Mouse (Mus musculus) forebrain, postnatal 0 days (tissue): ENCODE data around the gene Syt14. TPM values are rescaled to one million over a fixed set of nuclear protein-coding genes. Genes with fewer than 3 reads are reported as not detected.

Experiments
- ATAC-seq: fragments of 200-750 bp; cut with Nextera tagmentation; 2 replicates; pipeline ENCODE4 v1.8.0; 2017; ENCODE audit warnings: mild to moderate bottlenecking, moderate library complexity
- DNase-seq: peaks from one replicate; pipeline ENCODE4 v3.0.0-alpha.2; 2015
- H3K27ac ChIP-seq: fragments of 300-500 bp; sonication (generic); 2 replicates; pipeline ENCODE4 v1.5.1; 2014; ENCODE audit warnings: low read depth, mild to moderate bottlenecking, antibody characterized with exemption, low read length, moderate library complexity, mixed read lengths
- H3K27me3 ChIP-seq: fragments of 300-500 bp; sonication (generic); 2 replicates; pipeline ENCODE4 v1.6.1; 2014; ENCODE audit warnings: mild to moderate bottlenecking, low read length, mixed read lengths; ENCODE audit not compliant: insufficient read depth
- H3K36me3 ChIP-seq: fragments of 300-500 bp; sonication (generic); 2 replicates; pipeline ENCODE4 v1.6.1; 2014; ENCODE audit warnings: mild to moderate bottlenecking, moderate library complexity; ENCODE audit not compliant: insufficient read depth
- H3K4me1 ChIP-seq: fragments of 300-500 bp; sonication (generic); 2 replicates; pipeline ENCODE4 v1.6.1; 2014; ENCODE audit warnings: antibody characterized with exemption; ENCODE audit not compliant: insufficient read depth
- H3K4me2 ChIP-seq: fragments of 300-500 bp; sonication (generic); 2 replicates; pipeline ENCODE4 v1.6.1; 2014; ENCODE audit warnings: low read depth, mild to moderate bottlenecking, moderate library complexity
- H3K4me3 ChIP-seq: fragments of 300-500 bp; sonication (generic); 2 replicates; pipeline ENCODE4 v1.5.1; 2014; ENCODE audit warnings: low read depth, low read length, mixed read lengths
- H3K9ac ChIP-seq: fragments of 300-500 bp; sonication (generic); 2 replicates; pipeline ENCODE4 v1.6.1; 2014; ENCODE audit warnings: mild to moderate bottlenecking
- H3K9me3 ChIP-seq: fragments of 300-500 bp; sonication (generic); 2 replicates; pipeline ENCODE4 v1.6.1; 2016; ENCODE audit warnings: low read length
- CTCF ChIP-seq: sonication (generic); IDR thresholded peaks from 2 replicates; pipeline ENCODE4 v1.5.1; 2016; ENCODE audit warnings: antibody characterized with exemption, control low read depth, low read depth
- WGBS: fragments of 180-500 bp; shearing (Covaris S2); extraction: QIAGEN DNeasy Blood & Tissue Kit; methylation state at CpG from one replicate; pipeline ENCODE4 v1.1.7; 2014; 5-methylcytosine and 5-hydroxymethylcytosine counted together
- polyA plus RNA-seq: library from polyadenylated mRNA; unstranded; fragments of >200 nt; fragmentation: Nextera tagmentation; extraction: Ambion mirVana; gene quantifications from 2 replicates; pipeline ENCODE4 v1.2.1, GENCODE M21; 2015
- total RNA-seq: library from RNA; depleted of rRNA; stranded (reverse); fragments of >200 nt; gene quantifications from 2 replicates; pipeline ENCODE4 v1.2.3, GENCODE M21; 2014

Gene Syt14
- total and polyA plus RNA-seq, 2 experiments from 2014 or later, result 4.6 to 16.7 TPM

GRCm38 (mm10) chr1:193011000-193011769 lies 24.4 kb downstream of the Syt14 start:
- Histone ChIP-seq H3K36me3 (no peaks in the 10 kb centered on the region), H3K27ac (no peak overlapping the region), H3K4me3 (no peak overlapping the region), H3K9ac (no peak overlapping the region), H3K27me3 (no peaks in the 10 kb centered on the region), H3K9me3 (no peaks in the 10 kb centered on the region), H3K4me2 (no peak overlapping the region), H3K4me1 (no peaks in the 10 kb centered on the region)
- no peak for DNase-seq
- no peak for ATAC-seq
- 88% methylated on average over 3 of the region's 3 CpGs for WGBS
- no peak for TF ChIP-seq CTCF

GRCm38 (mm10) chr1:193004581-193004980 lies 31.0 kb downstream of the Syt14 start:
- DNase-seq (no peak), ATAC-seq (no peak)
- 61% methylated on average over 1 of the region's 1 CpGs for WGBS
- H3K9me3 ChIP-seq, result no peaks in the 10 kb centered on the region
- TF ChIP-seq CTCF, result no peak
- H3K9ac ChIP-seq, result no peak overlapping the region
- H3K27ac ChIP-seq, result no peak overlapping the region
- H3K4me3 ChIP-seq, result no peak overlapping the region
- no peaks in the 10 kb centered on the region for H3K27me3 ChIP-seq
- H3K36me3 ChIP-seq, result no peaks in the 10 kb centered on the region
- no peak overlapping the region for H3K4me2 ChIP-seq
- no peaks in the 10 kb centered on the region for H3K4me1 ChIP-seq

GRCm38 (mm10) chr1:193003953-193004352 lies 31.6 kb downstream of the Syt14 start:
- Histone ChIP-seq H3K4me3 (no peak overlapping the region), H3K4me2 (no peak overlapping the region), H3K27me3 (no peaks in the 10 kb centered on the region), H3K9me3 (no peaks in the 10 kb centered on the region), H3K9ac (no peak overlapping the region), H3K36me3 (no peaks in the 10 kb centered on the region), H3K27ac (no peak overlapping the region), H3K4me1 (no peaks in the 10 kb centered on the region)
- DNase-seq, result peak; percentile 31
- 53% methylated on average over 2 of the region's 2 CpGs for WGBS
- no peak for TF ChIP-seq CTCF
- no peak for ATAC-seq

GRCm38 (mm10) chr1:193002307-193002706 lies 33.3 kb downstream of the Syt14 start:
- no peak overlapping the region for H3K9ac ChIP-seq
- no peak for DNase-seq
- H3K4me3 ChIP-seq, result no peak overlapping the region
- no peak overlapping the region for H3K27ac ChIP-seq
- ATAC-seq, result no peak
- H3K4me2 ChIP-seq, result no peak overlapping the region
- TF ChIP-seq CTCF, result no peak
- no peaks in the 10 kb centered on the region for H3K27me3 ChIP-seq
- no peaks in the 10 kb centered on the region for H3K36me3 ChIP-seq
- 87% methylated on average over 4 of the region's 4 CpGs for WGBS
- H3K9me3 ChIP-seq, result no peaks in the 10 kb centered on the region
- no peaks in the 10 kb centered on the region for H3K4me1 ChIP-seq

GRCm38 (mm10) chr1:193001587-193001986 lies 34.0 kb downstream of the Syt14 start:
- no peak for DNase-seq
- no peak for ATAC-seq
- Histone ChIP-seq H3K9me3 (no peaks in the 10 kb centered on the region), H3K27me3 (no peaks in the 10 kb centered on the region), H3K9ac (no peak overlapping the region), H3K36me3 (no peaks in the 10 kb centered on the region), H3K4me2 (no peak overlapping the region), H3K4me1 (no peaks in the 10 kb centered on the region), H3K4me3 (no peak overlapping the region), H3K27ac (no peak overlapping the region)
- no peak for TF ChIP-seq CTCF
- WGBS, result 93% methylated on average over 2 of the region's 2 CpGs

GRCm38 (mm10) chr1:193000908-193001307 lies 34.7 kb downstream of the Syt14 start:
- peak; percentile 72 for TF ChIP-seq CTCF
- Histone ChIP-seq H3K36me3 (no peaks in the 10 kb centered on the region), H3K4me2 (no peak overlapping the region), H3K4me1 (no peaks in the 10 kb centered on the region), H3K27ac (no peak overlapping the region), H3K9ac (no peak overlapping the region), H3K4me3 (no peak overlapping the region), H3K27me3 (no peaks in the 10 kb centered on the region), H3K9me3 (no peaks in the 10 kb centered on the region)
- DNase-seq (peak; percentile 38), ATAC-seq (peak; percentile 66; the same call in 1 of the 2 replicates)

GRCm38 (mm10) chr1:192994179-192994873 lies 41.2 kb downstream of the Syt14 start:
- TF ChIP-seq CTCF, result no peak
- no peak for ATAC-seq
- 82% methylated on average over 2 of the region's 2 CpGs for WGBS

More at GRCm38 (mm10) chr1:192994179-192994873, 41.2 kb downstream of the Syt14 start:
- H3K4me1 ChIP-seq, result no peaks in the 10 kb centered on the region
- H3K9me3 ChIP-seq, result no peaks in the 10 kb centered on the region
- H3K27ac ChIP-seq, result no peak overlapping the region
- no peak for DNase-seq
- H3K4me3 ChIP-seq, result no peak overlapping the region
- no peak overlapping the region for H3K9ac ChIP-seq
- H3K36me3 ChIP-seq, result no peaks in the 10 kb centered on the region
- no peak overlapping the region for H3K4me2 ChIP-seq
- H3K27me3 ChIP-seq, result no peaks in the 10 kb centered on the region
